Mouse (Mus musculus) thymus, postnatal 4 days (tissue): ENCODE data around the gene Hoxb8.

Source experiments
- DNase-seq: peaks from one replicate; pipeline ENCODE4 v3.0.0; 2021

The Hoxb8 gene

GRCm38 (mm10) chr11:96281855-96282570, at the start of gene Hoxb8:
Gene Hoxb8 (plus strand): TSS chr11:96281905.
- DNase-seq, result no peak

GRCm38 (mm10) chr11:96234906-96235305, 46.8 kb upstream of the Hoxb8 start:
- DNase-seq, result peak; percentile 69

- DNase-seq, result peak; percentile 60
Measured at GRCm38 (mm10) chr11:96240211-96240610, 41.5 kb upstream of the Hoxb8 start.

GRCm38 (mm10) chr11:96250901-96251300, 30.8 kb upstream of the Hoxb8 start:
- DNase-seq, result no peak

- no peak for DNase-seq
Measured at GRCm38 (mm10) chr11:96251480-96252031, 30.1 kb upstream of the Hoxb8 start.

- no peak for DNase-seq
Measured at GRCm38 (mm10) chr11:96252541-96253120, 29.1 kb upstream of the Hoxb8 start.

- DNase-seq, result no peak
Measured at GRCm38 (mm10) chr11:96254221-96254620, 27.5 kb upstream of the Hoxb8 start.

- DNase-seq, result no peak
Measured at GRCm38 (mm10) chr11:96255111-96255995, 26.4 kb upstream of the Hoxb8 start.

GRCm38 (mm10) chr11:96255996-96256445, 25.7 kb upstream of the Hoxb8 start:
- DNase-seq, result no peak

GRCm38 (mm10) chr11:96257141-96257540, 24.6 kb upstream of the Hoxb8 start:
- no peak for DNase-seq

- DNase-seq, result no peak
Measured at GRCm38 (mm10) chr11:96259038-96259437, 22.7 kb upstream of the Hoxb8 start.

- DNase-seq, result no peak
Measured at GRCm38 (mm10) chr11:96259511-96259910, 22.2 kb upstream of the Hoxb8 start.

- DNase-seq, result no peak
Measured at GRCm38 (mm10) chr11:96260310-96260970, 21.3 kb upstream of the Hoxb8 start.

- DNase-seq, result peak; percentile 89
Measured at GRCm38 (mm10) chr11:96261323-96261890, 20.3 kb upstream of the Hoxb8 start.

GRCm38 (mm10) chr11:96262262-96262830, 19.4 kb upstream of the Hoxb8 start:
- no peak for DNase-seq

GRCm38 (mm10) chr11:96263636-96264389, 17.9 kb upstream of the Hoxb8 start:
- no peak for DNase-seq

GRCm38 (mm10) chr11:96264390-96265020, 17.2 kb upstream of the Hoxb8 start:
- no peak for DNase-seq

- no peak for DNase-seq
Measured at GRCm38 (mm10) chr11:96265954-96266353, 15.8 kb upstream of the Hoxb8 start.

GRCm38 (mm10) chr11:96267021-96267920, 14.4 kb upstream of the Hoxb8 start:
- DNase-seq, result no peak
